Mouse (Mus musculus) kidney, adult 18-20 months (tissue): ENCODE measurements around the gene Gja6.

Experiments
- DNase-seq: peaks from one replicate; pipeline ENCODE4 v3.0.0; 2021

Gja6 gene

DNA sequence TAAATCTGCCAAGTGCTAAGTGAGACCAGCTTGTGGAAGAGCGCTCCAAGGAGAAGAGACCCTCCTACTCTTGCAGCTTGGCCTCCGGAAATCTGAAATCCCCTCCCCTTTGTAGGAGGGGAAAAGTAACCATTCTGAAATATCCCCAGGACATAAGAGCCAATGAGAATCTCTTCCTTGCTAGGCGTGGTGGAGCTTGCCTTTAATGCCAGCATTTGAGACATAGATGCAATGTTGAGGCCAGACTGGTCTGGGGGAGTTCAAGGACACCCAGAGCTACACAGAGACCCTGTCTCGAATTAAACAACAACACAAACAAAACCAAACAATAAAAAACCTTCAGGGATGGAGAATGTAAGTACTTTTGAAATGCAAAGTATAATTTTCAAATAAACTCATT, at the start of gene Gja6:
Gene Gja6, minus strand, starts transcription at position 101 of the 400 bp plus-strand sequence.
- no peak for DNase-seq

DNA sequence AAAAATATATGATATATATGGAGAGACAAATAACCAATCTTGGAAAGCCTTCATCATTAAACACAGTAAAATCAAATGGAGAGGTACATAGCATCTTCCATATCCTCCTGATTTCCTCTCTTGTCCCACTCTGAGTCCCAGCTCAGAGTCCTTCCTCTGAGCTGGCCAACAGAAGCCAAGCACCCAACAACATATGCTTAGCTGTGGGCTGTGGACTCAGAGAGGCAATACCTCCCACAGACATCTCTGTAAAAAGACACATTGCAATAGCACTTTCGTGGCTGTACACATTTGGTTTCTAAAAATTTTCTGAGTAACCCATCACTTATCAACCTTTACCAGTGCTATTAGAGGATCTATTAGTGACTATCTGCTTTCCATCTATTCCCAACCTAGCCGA, 42.7 kb upstream of the Gja6 start:
- DNase-seq: no peak

DNA sequence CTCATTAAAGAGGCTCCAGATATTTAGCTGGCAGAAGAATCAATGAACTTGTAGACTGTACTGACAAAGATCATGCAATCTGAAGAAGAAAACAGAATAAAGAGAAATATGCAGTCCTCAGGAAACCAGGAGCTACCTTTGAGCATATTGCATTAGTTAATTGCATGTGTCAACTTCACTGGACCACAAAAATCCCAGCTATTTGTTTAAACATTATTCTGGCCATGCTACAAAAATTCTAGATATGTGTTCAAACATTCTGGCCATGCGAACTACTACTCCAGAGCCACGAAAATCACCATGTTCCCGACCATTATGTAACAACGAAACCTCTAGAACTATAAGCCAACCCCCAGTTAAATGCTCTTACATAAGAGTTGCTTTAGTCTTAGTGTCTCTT, 37.9 kb upstream of the Gja6 start:
- DNase-seq: no peak

- peak; percentile 17 for DNase-seq
Observed at GRCm38 (mm10) chrX:160935541-160935940, 28.7 kb upstream of the Gja6 start.

DNA sequence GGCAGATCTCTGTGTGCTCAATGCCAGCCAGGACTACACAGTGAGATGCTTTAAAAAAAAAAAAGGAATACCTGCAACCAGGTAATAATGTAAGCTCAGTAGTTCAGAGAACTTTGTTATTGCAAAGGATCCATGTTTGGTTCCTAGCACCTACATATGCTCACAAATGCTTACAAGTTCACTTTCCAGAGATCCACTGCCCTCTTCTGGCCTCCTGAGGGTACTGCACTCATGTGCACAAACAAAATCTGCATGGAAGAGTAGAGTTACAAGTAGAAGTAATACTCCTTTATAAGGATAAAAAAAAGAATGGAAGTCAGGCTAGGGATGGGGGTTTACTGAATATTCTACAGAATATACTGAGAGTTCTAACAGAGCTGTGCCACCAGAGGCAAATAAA, 23.8 kb upstream of the Gja6 start:
- DNase-seq: no peak

GRCm38 (mm10) chrX:160928870-160929269, 22.0 kb upstream of the Gja6 start:
- no peak for DNase-seq

- DNase-seq: no peak
Observed at GRCm38 (mm10) chrX:160919022-160919637, 12.3 kb upstream of the Gja6 start.

DNA sequence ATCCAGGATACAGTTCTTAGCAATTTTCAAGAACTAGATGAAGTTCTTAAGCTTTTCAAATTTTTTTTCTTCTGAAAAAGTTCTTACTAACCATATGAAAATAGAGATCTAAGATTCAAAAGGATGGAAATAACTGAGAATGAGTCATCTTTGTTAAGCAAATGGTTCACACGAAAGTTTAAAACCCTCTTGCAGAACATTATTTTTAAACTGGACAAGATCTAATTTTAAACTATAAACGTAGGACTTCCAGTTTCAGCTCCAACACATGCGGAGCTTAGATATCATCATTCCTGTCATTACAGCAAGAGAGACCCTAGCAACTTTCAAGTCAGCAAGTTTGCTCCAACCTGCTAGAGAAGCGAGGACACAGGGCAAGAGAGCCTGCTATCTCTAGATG, 375 bp downstream of the Gja6 start:
- no peak for DNase-seq

GRCm38 (mm10) chrX:160905913-160906312, 939 bp downstream of the Gja6 start:
- DNase-seq: no peak

- no peak for DNase-seq
Observed at GRCm38 (mm10) chrX:160905041-160905678, 1.7 kb downstream of the Gja6 start.

DNA sequence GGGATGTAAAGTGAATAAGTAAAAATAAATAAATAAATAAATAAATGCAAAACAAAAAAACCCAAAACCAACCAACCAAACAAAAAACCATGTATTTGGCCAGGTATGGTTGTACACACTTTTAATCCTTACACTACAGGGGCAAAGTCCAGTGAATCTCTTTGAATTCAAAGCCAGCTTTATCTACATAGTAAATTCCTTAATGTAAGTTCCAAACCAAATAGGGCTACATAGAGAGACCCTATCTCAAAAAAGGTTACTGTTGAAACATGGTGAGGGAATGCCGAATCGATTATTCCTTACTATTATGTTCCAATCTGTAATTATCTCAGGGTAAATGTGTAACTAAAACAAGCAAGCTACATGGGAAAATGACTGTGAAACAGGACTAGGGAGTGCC, 5.7 kb downstream of the Gja6 start:
- no peak for DNase-seq

- no peak for DNase-seq
Observed at GRCm38 (mm10) chrX:160892077-160892476, 14.8 kb downstream of the Gja6 start.

- no peak for DNase-seq
Observed at GRCm38 (mm10) chrX:160886301-160886700, 20.6 kb downstream of the Gja6 start.

- DNase-seq: no peak
Observed at GRCm38 (mm10) chrX:160866576-160866975, 40.3 kb downstream of the Gja6 start.

DNA sequence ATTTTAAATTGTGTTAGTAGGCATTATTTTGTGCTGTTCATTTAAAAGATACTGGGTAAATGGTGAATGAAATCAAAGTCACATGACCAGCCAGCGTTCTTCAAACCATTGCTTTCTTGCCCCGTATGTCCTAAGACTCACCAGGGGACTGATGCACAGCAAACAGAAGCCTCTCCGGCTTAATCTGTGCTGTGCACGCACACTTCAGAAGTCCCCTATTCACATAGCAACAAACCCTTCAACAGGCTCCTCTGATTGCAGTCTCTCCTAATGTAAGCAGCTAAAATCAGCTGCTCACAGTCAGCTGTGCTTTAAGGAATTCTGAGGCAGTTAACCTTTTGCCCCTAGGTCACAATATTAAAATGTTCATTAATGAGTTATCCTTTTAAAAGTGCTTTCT, 41.8 kb downstream of the Gja6 start:
- DNase-seq: no peak

GRCm38 (mm10) chrX:160863689-160864383, 43.0 kb downstream of the Gja6 start:
- no peak for DNase-seq
